Mouse (Mus musculus) thymus, postnatal 0 days (tissue): ENCODE data around the gene Cfap43. TPM values are rescaled to one million over a fixed set of nuclear protein-coding genes. Genes with fewer than 3 reads are reported as not detected.

Experiments used
- DNase-seq: peaks from one replicate; pipeline ENCODE4 v3.0.0-alpha.2; 2015; ENCODE audit warnings: low spot score
- polyA plus RNA-seq: library from polyadenylated mRNA; unstranded; fragments of >200 nt; fragmentation: Nextera tagmentation; extraction: Ambion mirVana; gene quantifications from 2 replicates; pipeline ENCODE4 v1.2.1, GENCODE M21; 2015

The Cfap43 gene
- polyA plus RNA-seq, 1 experiment from 2014 or later = 0.20 TPM

GRCm38 (mm10) chr19:47915251-47915650 is 3.8 kb downstream of the Cfap43 start:
- no peak for DNase-seq

GRCm38 (mm10) chr19:47914191-47914590 is 4.9 kb downstream of the Cfap43 start:
- DNase-seq = no peak

- no peak for DNase-seq
Measured at GRCm38 (mm10) chr19:47913344-47913743, 5.7 kb downstream of the Cfap43 start.

- DNase-seq = peak; percentile 35
Measured at GRCm38 (mm10) chr19:47910751-47911150, 8.3 kb downstream of the Cfap43 start.

- DNase-seq = peak; percentile 65
Measured at GRCm38 (mm10) chr19:47910117-47910618, 8.9 kb downstream of the Cfap43 start.

GRCm38 (mm10) chr19:47909387-47910116 is 9.5 kb downstream of the Cfap43 start:
- peak; percentile 37 for DNase-seq

- no peak for DNase-seq
Measured at GRCm38 (mm10) chr19:47908961-47909371, 10.1 kb downstream of the Cfap43 start.

GRCm38 (mm10) chr19:47907596-47907995 is 11.5 kb downstream of the Cfap43 start:
- no peak for DNase-seq

- DNase-seq = no peak
Measured at GRCm38 (mm10) chr19:47905603-47906002, 13.5 kb downstream of the Cfap43 start.

- DNase-seq = no peak
Measured at GRCm38 (mm10) chr19:47905081-47905480, 14.0 kb downstream of the Cfap43 start.

GRCm38 (mm10) chr19:47903679-47904078 is 15.4 kb downstream of the Cfap43 start:
- DNase-seq = no peak

- DNase-seq = no peak
Measured at GRCm38 (mm10) chr19:47902316-47903201, 16.5 kb downstream of the Cfap43 start.

- no peak for DNase-seq
Measured at GRCm38 (mm10) chr19:47900558-47900957, 18.5 kb downstream of the Cfap43 start.

- DNase-seq = no peak
Measured at GRCm38 (mm10) chr19:47900012-47900411, 19.1 kb downstream of the Cfap43 start.

- no peak for DNase-seq
Measured at GRCm38 (mm10) chr19:47898472-47899079, 20.5 kb downstream of the Cfap43 start.

GRCm38 (mm10) chr19:47893092-47893491 is 26.0 kb downstream of the Cfap43 start:
- no peak for DNase-seq

GRCm38 (mm10) chr19:47891562-47892312 is 27.4 kb downstream of the Cfap43 start:
- DNase-seq = no peak

- DNase-seq = peak; percentile 20
Measured at GRCm38 (mm10) chr19:47890489-47891130, 28.5 kb downstream of the Cfap43 start.

GRCm38 (mm10) chr19:47888037-47888436 is 31.1 kb downstream of the Cfap43 start:
- no peak for DNase-seq

- peak; percentile 40 for DNase-seq
Measured at GRCm38 (mm10) chr19:47887417-47887816, 31.7 kb downstream of the Cfap43 start.
